Mouse (Mus musculus) C2C12 (cell line): Measurements from ENCODE around the gene Hspa8. TPM values are rescaled to one million over a fixed set of nuclear protein-coding genes. Genes with fewer than 3 reads are reported as not detected.

Source experiments
- H3K27me3 ChIP-seq: one replicate; pipeline ENCODE4 v1.6.1; 2011; ENCODE audit not compliant: control insufficient read depth, insufficient read depth, insufficient read length
- H3K36me3 ChIP-seq: one replicate; pipeline ENCODE4 v1.6.1; 2011; ENCODE audit not compliant: control insufficient read depth, insufficient read depth
- H3K4me3 ChIP-seq: one replicate; pipeline ENCODE4 v1.5.1; 2011; ENCODE audit warnings: mild to moderate bottlenecking, control low read depth; ENCODE audit not compliant: poor library complexity, insufficient read depth, severe bottlenecking
- H3K79me2 ChIP-seq: one replicate; pipeline ENCODE4 v1.6.1; 2011; ENCODE audit not compliant: control insufficient read depth, insufficient read depth
- H3K79me3 ChIP-seq: one replicate; pipeline ENCODE4 v1.6.1; 2011; ENCODE audit warnings: low read depth, control low read depth
- H3ac ChIP-seq: one replicate; pipeline ENCODE3; 2011; ENCODE audit warnings: low read depth; ENCODE audit not compliant: control insufficient read depth, insufficient read length
- CEBPB ChIP-seq: IDR thresholded peaks from one replicate; pipeline ENCODE4 v1.6.1; 2011; ENCODE audit warnings: low read depth, mild to moderate bottlenecking, control low read depth, moderate library complexity
- CTCF ChIP-seq: IDR thresholded peaks from one replicate; pipeline ENCODE4 v1.5.1; 2011; ENCODE audit not compliant: control insufficient read depth, insufficient read depth, insufficient read length
- FOSL1 ChIP-seq: IDR thresholded peaks from one replicate; pipeline ENCODE4 v1.8.0; 2011; ENCODE audit warnings: mild to moderate bottlenecking, low read length; ENCODE audit not compliant: poor library complexity, insufficient read depth, severe bottlenecking
- MAX ChIP-seq: IDR thresholded peaks from one replicate; pipeline ENCODE4 v1.6.1; 2011; ENCODE audit warnings: mild to moderate bottlenecking, control low read depth
- MYOD1 ChIP-seq: IDR thresholded peaks from one replicate; pipeline ENCODE4 v1.6.1; 2011; ENCODE audit warnings: low read depth; ENCODE audit not compliant: control insufficient read depth, insufficient read length
- MYOG ChIP-seq: IDR thresholded peaks from one replicate; pipeline ENCODE4 v1.6.1; 2011; ENCODE audit not compliant: control insufficient read depth, insufficient read length; ENCODE audit errors: extremely low read depth
- USF1 ChIP-seq: IDR thresholded peaks from one replicate; pipeline ENCODE4 v1.6.1; 2011; ENCODE audit warnings: low read depth, mild to moderate bottlenecking, control low read depth, moderate library complexity
- polyA plus RNA-seq: library from polyadenylated mRNA; unstranded; fragments of >200 nt; fragmentation: generic; extraction: Trizol; gene quantifications from one replicate; pipeline ENCODE4 v1.2.1, GENCODE M21; 2012; ENCODE audit warnings: missing spikeins

Gene Hspa8
- polyA plus RNA-seq, 1 experiment, result 1,815 TPM

- TF ChIP-seq USF1 (no peak), CTCF (no peak), MAX (no peak), FOSL1 (no peak), CEBPB (no peak), MYOG (no peak), MYOD1 (no peak)
- Histone ChIP-seq H3K36me3 (no peaks in the 10 kb centered on the region), H3K79me3 (no peaks in the 10 kb centered on the region), H3ac (no peak overlapping the region), H3K27me3 (peaks cover 25% of the 10 kb centered on the region), H3K79me2 (no peaks in the 10 kb centered on the region), H3K4me3 (no peak overlapping the region)
Observed at GRCm38 (mm10) chr9:40851515-40851914, 50.7 kb downstream of the Hspa8 start.

GRCm38 (mm10) chr9:40858461-40859160 is 57.8 kb downstream of the Hspa8 start:
- no peak overlapping the region for H3K4me3 ChIP-seq
- H3ac ChIP-seq, result no peak overlapping the region

DNA sequence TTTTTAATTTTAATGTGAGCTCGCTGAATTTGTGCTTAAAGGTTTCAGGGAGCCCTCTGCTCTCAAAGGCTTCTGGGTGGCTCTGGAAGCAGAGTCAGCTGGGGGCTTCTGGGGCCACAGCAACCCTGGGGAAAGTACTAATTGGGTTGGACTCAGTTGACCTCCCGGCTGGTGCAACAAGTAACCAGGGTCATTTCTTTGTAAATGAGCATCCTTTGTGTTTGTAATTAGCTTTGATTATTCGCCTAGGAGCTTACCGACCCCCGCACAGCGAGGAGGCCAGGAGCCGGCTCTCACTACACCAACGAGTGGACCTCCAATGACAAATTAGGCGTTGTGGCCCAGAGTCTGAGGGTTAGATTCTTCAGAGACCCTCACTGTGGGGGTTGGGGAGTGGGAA is 58.4 kb downstream of the Hspa8 start:
- no peaks in the 10 kb centered on the region for H3K79me3 ChIP-seq
- no peak overlapping the region for H3ac ChIP-seq
- H3K79me2 ChIP-seq, result no peaks in the 10 kb centered on the region
- H3K27me3 ChIP-seq, result peaks cover 15% of the 10 kb centered on the region
- H3K36me3 ChIP-seq, result no peaks in the 10 kb centered on the region
- H3K4me3 ChIP-seq, result no peak overlapping the region
- TF ChIP-seq MYOG (no peak), USF1 (no peak), FOSL1 (no peak), CEBPB (no peak), MYOD1 (no peak), MAX (no peak), CTCF (no peak)

More at GRCm38 (mm10) chr9:40858461-40859160, 57.8 kb downstream of the Hspa8 start:
- Histone ChIP-seq H3K79me2 (no peaks in the 10 kb centered on the region), H3K36me3 (no peaks in the 10 kb centered on the region), H3K79me3 (no peaks in the 10 kb centered on the region), H3K27me3 (peaks cover 18% of the 10 kb centered on the region)
- no peak for TF ChIP-seq FOSL1
- TF ChIP-seq MYOD1, result no peak
- no peak for TF ChIP-seq USF1
- no peak for TF ChIP-seq CTCF
- no peak for TF ChIP-seq MYOG
- TF ChIP-seq CEBPB, result no peak
- no peak for TF ChIP-seq MAX

Other genes starting within 250 kb of the Hspa8 start
- not detected for gene Gm21915, start 130.4 kb upstream of the Hspa8 start, polyA plus RNA-seq
- gene Clmp, start 115.0 kb upstream of the Hspa8 start, polyA plus RNA-seq, result 13.6 TPM
- not detected for gene Bsx, start 73.1 kb downstream of the Hspa8 start, polyA plus RNA-seq
- not detected for gene Jhy, start 163.1 kb downstream of the Hspa8 start, polyA plus RNA-seq
- 0.04 TPM for gene Crtam, start 203.6 kb downstream of the Hspa8 start, polyA plus RNA-seq